Comparison of ENCODE assay signal across 7 mouse cellular contexts in the genomic region with DNA sequence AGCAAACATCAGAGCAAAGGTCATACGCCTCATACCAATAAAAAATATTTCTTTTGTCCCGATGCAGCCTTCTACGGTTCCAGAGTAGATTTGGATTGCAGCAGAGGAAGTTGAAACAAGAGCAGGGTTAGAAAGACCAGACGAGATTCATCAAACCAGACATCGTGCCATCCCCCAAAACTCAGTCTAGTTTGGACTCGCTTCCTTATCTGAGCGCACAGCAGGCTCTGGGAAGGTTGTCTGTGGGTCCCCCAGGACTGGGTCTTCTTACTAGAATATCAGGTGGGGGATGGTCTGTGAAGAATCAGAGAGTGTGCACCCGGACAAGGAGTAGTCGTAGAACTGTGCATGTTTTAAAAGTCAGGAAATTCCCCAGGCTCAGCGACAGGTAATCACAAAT.
DNase-seq lines count a peak whose midpoint lies in the region; ATAC-seq and TF ChIP-seq lines count a peak whose summit lies in the region.

No protein-coding gene starts in this region.

- no peaks in the 10 kb centered on the region for H3K36me3 ChIP-seq in midbrain, embryonic 10.5 days
- no peaks in the 10 kb centered on the region for H3K36me3 ChIP-seq in midbrain, embryonic 15.5 days (replicated peaks)
- no peaks in the 10 kb centered on the region for H3K36me3 ChIP-seq in heart, embryonic 11.5 days (ENCODE audit: control insufficient read depth, insufficient read depth, low read length)
- H3K36me3 ChIP-seq in myocyte (ENCODE audit: control insufficient read depth, insufficient read depth), result no peaks in the 10 kb centered on the region

- no peak overlapping the region for H3K4me2 ChIP-seq in midbrain, embryonic 15.5 days
- H3K4me2 ChIP-seq in heart, embryonic 11.5 days, result peak overlapping the region; percentile 58
- H3K4me2 ChIP-seq in myocyte (ENCODE audit: low read depth), result peak overlapping the region; percentile 91

- H3K27ac ChIP-seq in midbrain, embryonic 10.5 days (replicated peaks), result 0 out of 2 replicates have a peak overlapping the region, but pooled peaks have one; percentile 18
- no peak overlapping the region for H3K27ac ChIP-seq in midbrain, embryonic 15.5 days
- H3K27ac ChIP-seq in heart, embryonic 11.5 days (ENCODE audit: low read depth, low read length), result peak overlapping the region; percentile 41; the same call in 1 of the 2 replicates

- peaks cover 4% of the 10 kb centered on the region for H3K79me2 ChIP-seq in myocyte (ENCODE audit: control insufficient read depth, insufficient read depth)

- ATAC-seq in midbrain, embryonic 15.5 days (replicated peaks), result no peak
- no peak for ATAC-seq in heart, embryonic 11.5 days (replicated peaks; ENCODE audit: insufficient number of reproducible peaks, low FRiP score, low TSS enrichment)
- no peak for ATAC-seq in inflammation-experienced regulatory T-cells, adult 6 months

- no peak for TF ChIP-seq POLR2A in myocyte (IDR thresholded peaks at IDR 0.05; ENCODE audit: insufficient read length, low read depth)

- no peaks in the 10 kb centered on the region for H3K27me3 ChIP-seq in midbrain, embryonic 10.5 days (ENCODE audit: low read depth, poor library complexity, severe bottlenecking)
- no peaks in the 10 kb centered on the region for H3K27me3 ChIP-seq in midbrain, embryonic 15.5 days (replicated peaks)
- H3K27me3 ChIP-seq in heart, embryonic 11.5 days (ENCODE audit: control insufficient read depth, insufficient read depth, low read length), result no peaks in the 10 kb centered on the region
- no peaks in the 10 kb centered on the region for H3K27me3 ChIP-seq in myocyte (ENCODE audit: control insufficient read depth, insufficient read depth, insufficient read length)

- no peak overlapping the region for H3K9ac ChIP-seq in midbrain, embryonic 15.5 days
- peak overlapping the region; percentile 34; the same call in 1 of the 2 replicates for H3K9ac ChIP-seq in heart, embryonic 11.5 days (ENCODE audit: low read depth, low read length)

- H3K4me1 ChIP-seq in midbrain, embryonic 10.5 days, result peaks cover 27% of the 10 kb centered on the region
- H3K4me1 ChIP-seq in midbrain, embryonic 15.5 days, result peaks cover 18% of the 10 kb centered on the region
- peaks cover 6% of the 10 kb centered on the region; the same call in 1 of the 2 replicates for H3K4me1 ChIP-seq in heart, embryonic 11.5 days (ENCODE audit: control insufficient read depth, insufficient read depth, low read length)

- H3K4me3 ChIP-seq in midbrain, embryonic 10.5 days, result no peak overlapping the region
- no peak overlapping the region for H3K4me3 ChIP-seq in midbrain, embryonic 15.5 days
- peak overlapping the region; percentile 12; the same call in 1 of the 2 replicates for H3K4me3 ChIP-seq in heart, embryonic 11.5 days (ENCODE audit: low read depth, low read length)
- no peak overlapping the region for H3K4me3 ChIP-seq in myocyte

- H3ac ChIP-seq in myocyte (ENCODE audit: control insufficient read depth, insufficient read length), result no peak overlapping the region

- DNase-seq in midbrain, embryonic 10.5 days (ENCODE audit: low spot score), result no peak
- DNase-seq in kidney, postnatal 14 days, result peak; percentile 27
- DNase-seq in spleen, adult 18-20 months, result no peak

- 0 out of 2 replicates have a peak, but pooled peaks cover 3% of the 10 kb centered on the region for H3K9me3 ChIP-seq in midbrain, embryonic 10.5 days (replicated peaks)
- no peaks in the 10 kb centered on the region for H3K9me3 ChIP-seq in midbrain, embryonic 15.5 days
- H3K9me3 ChIP-seq in heart, embryonic 11.5 days (replicated peaks; ENCODE audit: control insufficient read depth, low read length), result no peaks in the 10 kb centered on the region

- WGBS in midbrain, embryonic 10.5 days, result 66% methylated on average over 10 of the region's 10 CpGs
- WGBS in midbrain, embryonic 15.5 days, result 65% methylated on average over 10 of the region's 10 CpGs
- WGBS in heart, embryonic 11.5 days (ENCODE audit: insufficient replicate concordance), result 26% methylated on average over 10 of the region's 10 CpGs

TF ChIP-seq in myocyte, 11 proteins besides CTCF, POLR2A, EP300 and RAD21:
- TF ChIP-seq POLR2AphosphoS2 (IDR thresholded peaks at IDR 0.05; ENCODE audit: insufficient read length, low read depth) (no peak), REST (IDR thresholded peaks at IDR 0.05; ENCODE audit: insufficient read depth, insufficient read length) (no peak), TCF12 (IDR thresholded peaks at IDR 0.05; ENCODE audit: insufficient read depth, poor library complexity, severe bottlenecking) (no peak), MYOG (IDR thresholded peaks at IDR 0.05; ENCODE audit: control insufficient read depth in 1 of 3, insufficient read depth in 1 of 3, insufficient read length in 2 of 3, low read depth in 2 of 3) (no peak), USF1 (IDR thresholded peaks at IDR 0.05; ENCODE audit: low read depth) (no peak), MAX (IDR thresholded peaks at IDR 0.05; ENCODE audit: low read depth) (no peak), SRF (IDR thresholded peaks at IDR 0.05; ENCODE audit: control insufficient read depth, insufficient read length, low read depth) (no peak)
